Mouse (Mus musculus) cerebellum, adult 11-12 months (tissue): ENCODE measurements at regions not wholly inside any gene's neighbourhood (a gene's known extent, or its start where the extent isn't known, plus 50 kb on each side); places are given as distances from the start of the nearest gene placed in this dataset.

Source experiments
- DNase-seq: peaks from one replicate; pipeline ENCODE4 v3.0.0; 2022

- peak; percentile 47 for DNase-seq
Observed at GRCm38 (mm10) chr9:92045472-92045905, 147.2 kb upstream of the Plscr5 start.

- DNase-seq = no peak
Observed at GRCm38 (mm10) chr9:92044161-92044560, 148.6 kb upstream of the Plscr5 start.

GRCm38 (mm10) chr9:92016521-92016920, 176.2 kb upstream of the Plscr5 start:
- DNase-seq = peak; percentile 95

- DNase-seq = no peak
Observed at GRCm38 (mm10) chr9:92015923-92016322, 176.8 kb upstream of the Plscr5 start.

GRCm38 (mm10) chr9:91988240-91988639, 204.5 kb upstream of the Plscr5 start:
- peak; percentile 92 for DNase-seq

GRCm38 (mm10) chr9:91981955-91982621, 210.6 kb upstream of the Plscr5 start:
- DNase-seq = no peak

GRCm38 (mm10) chr9:91981499-91981898, 211.2 kb upstream of the Plscr5 start:
- DNase-seq = no peak

GRCm38 (mm10) chr9:91964051-91964450, 228.7 kb upstream of the Plscr5 start:
- DNase-seq = peak; percentile 93

GRCm38 (mm10) chr9:91962726-91963125, 230.0 kb upstream of the Plscr5 start:
- no peak for DNase-seq

- no peak for DNase-seq
Observed at GRCm38 (mm10) chr9:91961666-91962065, 231.1 kb upstream of the Plscr5 start.

- peak; percentile 75 for DNase-seq
Observed at GRCm38 (mm10) chr9:91960556-91961325, 232.0 kb upstream of the Plscr5 start.

- peak; percentile 57 for DNase-seq
Observed at GRCm38 (mm10) chr9:91959592-91959991, 233.1 kb upstream of the Plscr5 start.

GRCm38 (mm10) chr9:91959076-91959475, 233.7 kb upstream of the Plscr5 start:
- no peak for DNase-seq

- no peak for DNase-seq
Observed at GRCm38 (mm10) chr9:91958421-91958820, 234.3 kb upstream of the Plscr5 start.

GRCm38 (mm10) chr9:91957061-91957460, 235.7 kb upstream of the Plscr5 start:
- no peak for DNase-seq

GRCm38 (mm10) chr9:91948746-91949145, 244.0 kb upstream of the Plscr5 start:
- no peak for DNase-seq

- DNase-seq = no peak
Observed at GRCm38 (mm10) chr9:91942001-91942400, 250.7 kb upstream of the Plscr5 start.

GRCm38 (mm10) chr9:91938729-91939128, 254.0 kb upstream of the Plscr5 start:
- DNase-seq = no peak

- peak; percentile 17 for DNase-seq
Observed at GRCm38 (mm10) chr9:91904066-91904465, 288.7 kb upstream of the Plscr5 start.

- no peak for DNase-seq
Observed at GRCm38 (mm10) chr9:91900956-91901355, 291.8 kb upstream of the Plscr5 start.

GRCm38 (mm10) chr9:91876823-91877222, 315.9 kb upstream of the Plscr5 start:
- DNase-seq = no peak

GRCm38 (mm10) chr9:91831556-91831955, 361.2 kb upstream of the Plscr5 start:
- no peak for DNase-seq

- no peak for DNase-seq
Observed at GRCm38 (mm10) chr9:91823733-91824487, 368.8 kb upstream of the Plscr5 start.
